Mouse (Mus musculus) liver, adult 2 months (tissue): ENCODE data around the gene Nat8f3. TPM values are rescaled to one million over a fixed set of nuclear protein-coding genes. Genes with fewer than 3 reads are reported as not detected.
"Not testable (repeated sequence)": the region's sequence is repeated elsewhere in the genome, so short reads cannot be mapped to it uniquely, and the experiment has no call there.

Experiments used
- DNase-seq: peaks from one replicate; pipeline ENCODE4 v3.0.0-alpha.2; 2011; ENCODE audit warnings: low read depth, low spot score; ENCODE audit errors: extremely low read depth
- H3K27ac ChIP-seq: fragments of 200-500 bp; replicated peaks from 2 replicates; pipeline ENCODE4 v1.5.1; 2012; ENCODE audit warnings: low read depth, mild to moderate bottlenecking, control low read depth, inconsistent platforms, low read length; ENCODE audit not compliant: insufficient read depth
- H3K27me3 ChIP-seq: fragments of 200-500 bp; 2 replicates; pipeline ENCODE4 v1.6.1; 2012; ENCODE audit warnings: mild to moderate bottlenecking, moderate library complexity, low read length, inconsistent platforms; ENCODE audit not compliant: control insufficient read depth, insufficient read depth
- H3K36me3 ChIP-seq: fragments of 200-500 bp; 2 replicates; pipeline ENCODE4 v1.6.1; 2012; ENCODE audit warnings: low read length, inconsistent platforms; ENCODE audit not compliant: control insufficient read depth, insufficient read depth
- H3K4me1 ChIP-seq: fragments of 200-500 bp; 2 replicates; pipeline ENCODE4 v1.6.1; 2011; ENCODE audit warnings: low read length; ENCODE audit not compliant: control insufficient read depth, insufficient read depth
- H3K4me3 ChIP-seq: fragments of 200-500 bp; 2 replicates; pipeline ENCODE4 v1.5.1; 2011; ENCODE audit warnings: low read depth, mild to moderate bottlenecking, control low read depth, low read length, moderate library complexity; ENCODE audit not compliant: insufficient read depth
- H3K79me2 ChIP-seq: fragments of 200-500 bp; 2 replicates; pipeline ENCODE4 v1.6.1; 2012; ENCODE audit warnings: inconsistent platforms, mild to moderate bottlenecking, low read length, moderate library complexity; ENCODE audit not compliant: control insufficient read depth, insufficient read depth
- H3K9ac ChIP-seq: fragments of 200-500 bp; 2 replicates; pipeline ENCODE4 v1.6.1; 2012; ENCODE audit warnings: low read depth, mild to moderate bottlenecking, control low read depth, inconsistent platforms, low read length
- CTCF ChIP-seq: fragments of 200-500 bp; IDR thresholded peaks from 2 replicates; pipeline ENCODE4 v1.5.1; 2011; ENCODE audit warnings: low read depth, low read length, control low read depth
- WGBS: fragments of 180-500 bp; shearing (Covaris S2); methylation state at CpG from one replicate; pipeline ENCODE4 v1.1.7; 2018; 5-methylcytosine and 5-hydroxymethylcytosine counted together
- polyA plus RNA-seq: library from polyadenylated mRNA; depleted of rRNA; stranded (reverse); fragments of >200 nt; gene quantifications from 2 replicates; pipeline ENCODE4 v1.2.3, GENCODE M21; 2012; rRNA removed
- total RNA-seq: library from RNA; depleted of rRNA; stranded (reverse); fragments of >200 nt; gene quantifications from 2 replicates; pipeline ENCODE4 v1.2.3, GENCODE M21; 2014; rRNA removed

Gene Nat8f3
- total and polyA plus RNA-seq, 2 experiments = 0.16 to 0.28 TPM

- DNase-seq, H3K79me2 ChIP-seq, H3K36me3 ChIP-seq, H3K4me3 ChIP-seq, H3K9ac ChIP-seq, H3K27me3 ChIP-seq, H3K4me1 ChIP-seq, H3K27ac ChIP-seq: not testable (repeated sequence)
- WGBS = 34% methylated on average over 3 of the region's 6 CpGs
Measured at GRCm38 (mm10) chr6:85755705-85756249, 9.8 kb downstream of the Nat8f3 start.

GRCm38 (mm10) chr6:85713105-85713504, 52.4 kb downstream of the Nat8f3 start, which contains the start of gene Nat8f7:
TSS of gene Nat8f7 (minus strand) at chr6:85713205.
- not testable (repeated sequence) for H3K79me2 ChIP-seq, H3K9ac ChIP-seq, H3K36me3 ChIP-seq, H3K4me3 ChIP-seq, H3K4me1 ChIP-seq, H3K27ac ChIP-seq, H3K27me3 ChIP-seq
- peak; percentile 4 for DNase-seq
- peak; percentile 32; the same call in 1 of the 2 replicates for TF ChIP-seq CTCF
- 77% methylated on average over 10 of the region's 10 CpGs for WGBS

GRCm38 (mm10) chr6:85709607-85710006, 55.9 kb downstream of the Nat8f3 start:
- 0% methylated on average over 1 of the region's 1 CpGs for WGBS
- not testable (repeated sequence) for H3K9ac ChIP-seq, DNase-seq

GRCm38 (mm10) chr6:85709206-85709605, 56.3 kb downstream of the Nat8f3 start:
- not testable (repeated sequence) for H3K4me3 ChIP-seq, H3K36me3 ChIP-seq, H3K9ac ChIP-seq, H3K27me3 ChIP-seq, H3K27ac ChIP-seq, H3K79me2 ChIP-seq, H3K4me1 ChIP-seq
- 41% methylated on average over 5 of the region's 5 CpGs for WGBS
- peak; percentile 7 for DNase-seq

More at GRCm38 (mm10) chr6:85709607-85710006, 55.9 kb downstream of the Nat8f3 start:
- not testable (repeated sequence) for H3K4me3 ChIP-seq, H3K36me3 ChIP-seq, H3K4me1 ChIP-seq, H3K79me2 ChIP-seq, H3K27ac ChIP-seq, H3K27me3 ChIP-seq

- not testable (repeated sequence) for H3K4me3 ChIP-seq, H3K4me1 ChIP-seq, H3K9ac ChIP-seq, H3K27me3 ChIP-seq, H3K36me3 ChIP-seq, H3K79me2 ChIP-seq
- DNase-seq = peak; percentile 79
- H3K27ac ChIP-seq = peak overlapping the region; percentile 54
- 22% methylated on average over 2 of the region's 4 CpGs for WGBS
Measured at GRCm38 (mm10) chr6:85701943-85702342, 63.6 kb downstream of the Nat8f3 start.

Other genes with a start within 250 kb of the Nat8f3 start
- gene Alms1, start 178.2 kb downstream of the Nat8f3 start, total RNA-seq = 2.3 and 2.7 TPM in 2 replicates
- 0.13 and 0.14 TPM in 2 replicates for gene Alms1, start 178.2 kb downstream of the Nat8f3 start, polyA plus RNA-seq
- 1.0 TPM in 1 of 2 replicates, not detected in the other for gene Nat8f7, start 52.5 kb downstream of the Nat8f3 start, total RNA-seq
- gene Nat8f7, start 52.5 kb downstream of the Nat8f3 start, polyA plus RNA-seq = 8.9 and 9.2 TPM in 2 replicates
- gene Nat8f6, start 55.2 kb upstream of the Nat8f3 start, total RNA-seq = not detected in 2 replicates
- gene Nat8f6, start 55.2 kb upstream of the Nat8f3 start, polyA plus RNA-seq = 0.28 and 0.57 TPM in 2 replicates
- 0.18 and 0.27 TPM in 2 replicates for gene Nat8f5, start 55.2 kb upstream of the Nat8f3 start, total RNA-seq
- gene Nat8f5, start 55.2 kb upstream of the Nat8f3 start, polyA plus RNA-seq = 0.53 and 2.7 TPM in 2 replicates
- 0.18 and 0.27 TPM in 2 replicates for gene Nat8, start 66.3 kb upstream of the Nat8f3 start, total RNA-seq
- 1.2 and 3.4 TPM in 2 replicates for gene Nat8, start 66.3 kb upstream of the Nat8f3 start, polyA plus RNA-seq
- gene Nat8f2, start 103.4 kb upstream of the Nat8f3 start, total RNA-seq = 524 and 612 TPM in 2 replicates
- gene Nat8f2, start 103.4 kb upstream of the Nat8f3 start, polyA plus RNA-seq = 256 and 307 TPM in 2 replicates
- gene Nat8f4, start 139.1 kb upstream of the Nat8f3 start, total RNA-seq = 4.4 and 4.5 TPM in 2 replicates
- 2.9 and 3.5 TPM in 2 replicates for gene Nat8f4, start 139.1 kb upstream of the Nat8f3 start, polyA plus RNA-seq
- gene Tprkb, start 146.1 kb upstream of the Nat8f3 start, total RNA-seq = 159 and 170 TPM in 2 replicates
- 93.1 and 100 TPM in 2 replicates for gene Tprkb, start 146.1 kb upstream of the Nat8f3 start, polyA plus RNA-seq
- 328 and 390 TPM in 2 replicates for gene Nat8f1, start 149.9 kb upstream of the Nat8f3 start, total RNA-seq
- 627 and 681 TPM in 2 replicates for gene Nat8f1, start 149.9 kb upstream of the Nat8f3 start, polyA plus RNA-seq
- 26.1 and 37.7 TPM in 2 replicates for gene Dusp11, start 195.9 kb upstream of the Nat8f3 start, total RNA-seq
- gene Dusp11, start 195.9 kb upstream of the Nat8f3 start, polyA plus RNA-seq = 19.6 and 28.9 TPM in 2 replicates